Mouse (Mus musculus): ENCODE data around the gene Eef1akmt3.

- TF ChIP-seq CTCF (IDR thresholded peaks at IDR 0.05) (no peak), EP300 (IDR thresholded peaks at IDR 0.05) (no peak)
These were observed 29.9 kb upstream of the Eef1akmt3 start for GRCm38 (mm10) chr10:127071203-127071602.
